Mouse (Mus musculus): ENCODE measurements around the gene Dennd5a. TPM values are rescaled to one million over a fixed set of nuclear protein-coding genes. Genes with fewer than 3 reads are reported as not detected.

Gene Dennd5a
- total and polyA plus RNA-seq, 2 experiments from 2014 or later: 29.3 to 191 TPM

DNA sequence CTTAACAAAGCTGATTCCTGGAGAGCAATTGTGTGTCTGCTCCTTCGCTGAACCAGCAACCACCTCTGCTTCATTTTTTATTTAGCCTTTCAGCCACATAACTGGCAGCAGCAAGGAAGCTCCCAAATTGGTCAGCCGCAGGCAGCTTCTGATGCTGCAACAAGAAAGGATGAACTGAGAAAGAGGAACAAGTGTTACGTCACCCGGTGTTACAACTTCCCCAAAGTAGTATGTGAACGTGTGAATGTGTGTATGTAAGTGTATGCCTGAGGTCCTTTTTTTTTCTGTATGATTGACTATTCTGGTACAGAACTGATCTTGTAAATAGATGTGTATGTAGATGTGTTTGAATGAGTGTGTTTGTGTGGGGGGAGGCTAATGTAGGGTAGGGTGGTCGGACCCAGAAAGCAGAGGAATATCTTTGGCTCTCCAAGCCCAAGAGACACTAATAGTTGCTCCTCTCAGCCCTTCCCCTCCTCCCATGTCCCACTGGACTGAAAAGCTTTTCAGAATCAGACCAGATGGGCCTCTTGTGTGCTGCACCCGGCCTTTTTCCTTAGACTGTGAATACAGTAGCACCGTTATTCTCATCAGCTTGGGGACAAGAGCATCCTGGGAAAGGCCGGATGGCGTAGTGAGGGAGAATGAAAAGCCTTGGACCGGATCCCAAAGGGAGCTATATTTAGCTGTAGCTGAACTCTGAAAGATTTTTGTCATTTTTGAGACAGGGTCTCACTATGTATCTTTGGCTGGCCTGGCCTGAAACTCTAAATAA lies 7.7 kb upstream of the Dennd5a start:
- H3K27me3 ChIP-seq (ENCODE audit: insufficient read depth, low read length): no peaks in the 10 kb centered on the region
- peak overlapping the region; percentile 65 for H3K27ac ChIP-seq
- no peak for TF ChIP-seq CTCF (IDR thresholded peaks at IDR 0.05; ENCODE audit: low read depth)
- 38% methylated on average over 11 of the region's 11 CpGs for WGBS
- H3K9me3 ChIP-seq (ENCODE audit: low read length): no peaks in the 10 kb centered on the region
- no peak overlapping the region for H3K4me3 ChIP-seq (ENCODE audit: low read length)
- DNase-seq (ENCODE audit: low spot score): peak; percentile 78
- no peak overlapping the region for H3K9ac ChIP-seq (replicated peaks; ENCODE audit: low read length)
- H3K36me3 ChIP-seq (ENCODE audit: insufficient read depth, low read length): no peaks in the 10 kb centered on the region
- H3K4me1 ChIP-seq (ENCODE audit: insufficient read depth, low read length): no peaks in the 10 kb centered on the region
- ATAC-seq: peak; percentile 89
- no peak overlapping the region for H3K4me2 ChIP-seq (ENCODE audit: low read depth, low read length)

- DNase-seq (ENCODE audit: low spot score): no peak
- Histone ChIP-seq H3K9me3 (ENCODE audit: low read length) (no peaks in the 10 kb centered on the region), H3K36me3 (ENCODE audit: insufficient read depth, low read length) (no peaks in the 10 kb centered on the region), H3K9ac (replicated peaks; ENCODE audit: low read length) (no peak overlapping the region), H3K27me3 (ENCODE audit: insufficient read depth, low read length) (no peaks in the 10 kb centered on the region), H3K4me1 (ENCODE audit: insufficient read depth, low read length) (no peaks in the 10 kb centered on the region), H3K4me3 (ENCODE audit: low read length) (no peak overlapping the region), H3K27ac (no peak overlapping the region), H3K4me2 (ENCODE audit: low read depth, low read length) (no peak overlapping the region)
- 0 out of 2 replicates have a peak, but pooled peaks have one; percentile 9 for TF ChIP-seq CTCF (IDR thresholded peaks at IDR 0.05; ENCODE audit: low read depth)
- no peak for ATAC-seq
Observed at GRCm38 (mm10) chr7:109965658-109966057, 5.4 kb upstream of the Dennd5a start.

DNA sequence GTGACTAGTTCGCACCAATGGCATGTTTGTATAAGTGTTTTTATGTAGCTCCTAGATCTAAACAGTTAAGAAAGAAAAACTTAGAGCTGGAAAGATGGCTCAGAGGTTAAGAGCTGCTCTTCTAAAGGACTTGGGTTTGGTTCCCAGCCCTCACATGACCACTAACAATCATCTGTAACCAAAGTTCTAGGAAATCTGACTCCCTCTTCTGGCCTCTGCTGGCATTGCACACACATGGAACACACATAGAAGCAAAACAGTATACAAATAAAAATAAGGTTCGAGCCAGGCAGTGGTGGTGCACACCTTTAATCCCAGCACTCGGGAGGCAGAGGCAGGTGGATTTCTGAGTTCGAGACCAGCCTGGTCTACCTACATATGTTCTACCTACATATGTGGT lies 3.4 kb upstream of the Dennd5a start:
- H3K4me2 ChIP-seq (ENCODE audit: low read depth, low read length): no peak overlapping the region
- DNase-seq (ENCODE audit: low spot score) (no peak), ATAC-seq (no peak)
- no peak overlapping the region for H3K9ac ChIP-seq (replicated peaks; ENCODE audit: low read length)
- H3K4me1 ChIP-seq (ENCODE audit: insufficient read depth, low read length): peaks cover 1% of the 10 kb centered on the region; the same call in 1 of the 2 replicates
- 92% methylated on average over 4 of the region's 4 CpGs for WGBS
- H3K9me3 ChIP-seq (ENCODE audit: low read length): no peaks in the 10 kb centered on the region
- H3K27ac ChIP-seq: no peak overlapping the region
- H3K4me3 ChIP-seq (ENCODE audit: low read length): no peak overlapping the region
- TF ChIP-seq CTCF (IDR thresholded peaks at IDR 0.05; ENCODE audit: low read depth): no peak
- no peaks in the 10 kb centered on the region for H3K36me3 ChIP-seq (ENCODE audit: insufficient read depth, low read length)
- H3K27me3 ChIP-seq (ENCODE audit: insufficient read depth, low read length): no peaks in the 10 kb centered on the region

DNA sequence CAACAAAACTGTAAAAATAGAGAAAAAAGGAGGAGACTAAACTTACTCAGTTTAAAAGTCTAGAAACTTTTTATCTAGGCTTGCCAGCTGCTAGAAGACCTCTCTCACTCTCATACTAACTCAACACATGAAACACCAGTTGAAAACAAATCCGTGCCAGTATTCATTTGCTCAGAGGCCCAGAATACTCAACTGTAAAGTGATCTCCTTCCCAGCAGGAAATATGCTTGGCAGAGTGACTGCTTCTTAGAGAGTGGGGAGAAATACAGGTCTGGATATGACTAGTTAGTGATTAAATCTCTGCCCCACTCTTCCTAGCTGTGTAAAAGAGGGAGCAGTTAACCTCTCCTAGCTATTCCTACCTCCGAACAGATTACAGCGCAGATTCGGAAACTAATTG lies 2.3 kb upstream of the Dennd5a start:
- no peak overlapping the region for H3K4me3 ChIP-seq (ENCODE audit: low read length)
- H3K36me3 ChIP-seq (ENCODE audit: insufficient read depth, low read length): no peaks in the 10 kb centered on the region
- H3K27me3 ChIP-seq (ENCODE audit: insufficient read depth, low read length): no peaks in the 10 kb centered on the region
- no peak for DNase-seq (ENCODE audit: low spot score)
- no peak overlapping the region for H3K4me2 ChIP-seq (ENCODE audit: low read depth, low read length)
- peaks cover 6% of the 10 kb centered on the region for H3K4me1 ChIP-seq (ENCODE audit: insufficient read depth, low read length)
- H3K27ac ChIP-seq: no peak overlapping the region
- WGBS: 74% methylated on average over 4 of the region's 4 CpGs
- no peak for ATAC-seq
- no peaks in the 10 kb centered on the region for H3K9me3 ChIP-seq (ENCODE audit: low read length)
- no peak overlapping the region for H3K9ac ChIP-seq (replicated peaks; ENCODE audit: low read length)
- no peak for TF ChIP-seq CTCF (IDR thresholded peaks at IDR 0.05; ENCODE audit: low read depth)

- Histone ChIP-seq H3K9me3 (ENCODE audit: low read length) (no peaks in the 10 kb centered on the region), H3K4me1 (ENCODE audit: insufficient read depth, low read length) (peaks cover 6% of the 10 kb centered on the region), H3K4me3 (ENCODE audit: low read length) (no peak overlapping the region), H3K9ac (replicated peaks; ENCODE audit: low read length) (no peak overlapping the region), H3K4me2 (ENCODE audit: low read depth, low read length) (no peak overlapping the region), H3K36me3 (ENCODE audit: insufficient read depth, low read length) (no peaks in the 10 kb centered on the region), H3K27ac (no peak overlapping the region), H3K27me3 (ENCODE audit: insufficient read depth, low read length) (no peaks in the 10 kb centered on the region)
- WGBS: 71% methylated on average over 2 of the region's 2 CpGs
- DNase-seq (ENCODE audit: low spot score) (no peak), ATAC-seq (no peak)
- TF ChIP-seq CTCF (IDR thresholded peaks at IDR 0.05; ENCODE audit: low read depth): no peak
Observed at GRCm38 (mm10) chr7:109961570-109961969, 1.3 kb upstream of the Dennd5a start.

- Histone ChIP-seq H3K4me3 (ENCODE audit: low read length) (peak overlapping the region; percentile 86), H3K27ac (peak overlapping the region; percentile 93), H3K4me2 (ENCODE audit: low read depth, low read length) (peak overlapping the region; percentile 88), H3K27me3 (ENCODE audit: insufficient read depth, low read length) (no peaks in the 10 kb centered on the region), H3K9me3 (ENCODE audit: low read length) (no peaks in the 10 kb centered on the region), H3K4me1 (ENCODE audit: insufficient read depth, low read length) (peaks cover 6% of the 10 kb centered on the region), H3K36me3 (ENCODE audit: insufficient read depth, low read length) (no peaks in the 10 kb centered on the region), H3K9ac (replicated peaks; ENCODE audit: low read length) (peak overlapping the region; percentile 93)
- TF ChIP-seq CTCF (IDR thresholded peaks at IDR 0.05; ENCODE audit: low read depth): no peak
- ATAC-seq (peak; percentile 81), DNase-seq (ENCODE audit: low spot score) (no peak)
- WGBS: 11% methylated on average over 13 of the region's 13 CpGs
Observed at GRCm38 (mm10) chr7:109960613-109961154, 414 bp upstream of the Dennd5a start.

Measured in hindbrain, postnatal 0 days (tissue).